Mouse (Mus musculus) gastrocnemius, adult 18-20 months (tissue): Measurements from ENCODE around the gene Tubgcp6. TPM values are rescaled to one million over a fixed set of nuclear protein-coding genes. Genes with fewer than 3 reads are reported as not detected.

ENCODE experiments used
- DNase-seq: peaks from one replicate; pipeline ENCODE4 v3.0.0; 2021; ENCODE audit warnings: low spot score
- total RNA-seq, 2 experiments: library from RNA; stranded (reverse); gene quantifications; 2 replicates each; pipeline ENCODE4 v1.2.3; 2021

Tubgcp6 gene
- total RNA-seq, 2 experiments from 2014 or later, result 6.9 to 8.4 TPM

- DNase-seq, result no peak
Observed at GRCm38 (mm10) chr15:89103921-89104320, 19.0 kb downstream of the Tubgcp6 start.

- no peak for DNase-seq
Observed at GRCm38 (mm10) chr15:89102646-89103045, 20.3 kb downstream of the Tubgcp6 start.

GRCm38 (mm10) chr15:89100823-89101222 is 22.1 kb downstream of the Tubgcp6 start:
- DNase-seq, result no peak

GRCm38 (mm10) chr15:89098616-89099015 is 24.3 kb downstream of the Tubgcp6 start:
- DNase-seq, result no peak

GRCm38 (mm10) chr15:89097450-89097849 is 25.5 kb downstream of the Tubgcp6 start:
- no peak for DNase-seq

GRCm38 (mm10) chr15:89092181-89092580 is 30.7 kb downstream of the Tubgcp6 start:
- DNase-seq, result no peak

- DNase-seq, result no peak
Observed at GRCm38 (mm10) chr15:89090662-89091061, 32.2 kb downstream of the Tubgcp6 start.

- DNase-seq, result peak; percentile 17
Observed at GRCm38 (mm10) chr15:89089248-89090051, 33.5 kb downstream of the Tubgcp6 start.

GRCm38 (mm10) chr15:89088607-89089247 is 34.2 kb downstream of the Tubgcp6 start, which contains the start of gene Selenoo:
Gene Selenoo (plus strand): TSS chr15:89089084.
- DNase-seq, result peak; percentile 92

- DNase-seq, result no peak
Observed at GRCm38 (mm10) chr15:89084826-89085225, 38.1 kb downstream of the Tubgcp6 start.

GRCm38 (mm10) chr15:89083906-89084305 is 39.0 kb downstream of the Tubgcp6 start:
- no peak for DNase-seq

- DNase-seq, result peak; percentile 22
Observed at GRCm38 (mm10) chr15:89078208-89078836, 44.6 kb downstream of the Tubgcp6 start.

GRCm38 (mm10) chr15:89076156-89076731 is 46.7 kb downstream of the Tubgcp6 start:
- peak; percentile 48 for DNase-seq

GRCm38 (mm10) chr15:89075478-89076147 is 47.3 kb downstream of the Tubgcp6 start:
- DNase-seq, result peak; percentile 84

GRCm38 (mm10) chr15:89074613-89075477 is 48.1 kb downstream of the Tubgcp6 start, which contains the start of gene Trabd:
Gene Trabd (plus strand): TSS chr15:89075124.
- DNase-seq, result peak; percentile 24

- no peak for DNase-seq
Observed at GRCm38 (mm10) chr15:89073993-89074603, 48.8 kb downstream of the Tubgcp6 start.

- no peak for DNase-seq
Observed at GRCm38 (mm10) chr15:89070606-89071005, 52.3 kb downstream of the Tubgcp6 start.

GRCm38 (mm10) chr15:89069336-89069840 is 53.5 kb downstream of the Tubgcp6 start:
- no peak for DNase-seq

- no peak for DNase-seq
Observed at GRCm38 (mm10) chr15:89068226-89068625, 54.7 kb downstream of the Tubgcp6 start.

GRCm38 (mm10) chr15:89067609-89068008 is 55.3 kb downstream of the Tubgcp6 start:
- no peak for DNase-seq
